Mouse (Mus musculus): Measurements from ENCODE around the gene Slc44a5. TPM values are rescaled to one million over a fixed set of nuclear protein-coding genes. Genes with fewer than 3 reads are reported as not detected.
A peak's percentile ranks its signal among the peaks of the same experiment; 100 is the strongest.
"Not testable (repeated sequence)": the region's sequence is repeated elsewhere in the genome, so short reads cannot be mapped to it uniquely, and the experiment has no call there.

Gene Slc44a5
- polyA plus RNA-seq, 1 experiment from 2014 or later, result 0.08 TPM

GRCm38 (mm10) chr3:154226100-154226752 is 253.0 kb downstream of the Slc44a5 start:
- Histone ChIP-seq H3K27ac (no peak overlapping the region), H3K9me3 (replicated peaks) (no peaks in the 10 kb centered on the region), H3K36me3 (no peaks in the 10 kb centered on the region), H3K4me1 (no peaks in the 10 kb centered on the region), H3K27me3 (ENCODE audit: low read depth, poor library complexity, severe bottlenecking) (no peaks in the 10 kb centered on the region), H3K4me3 (no peak overlapping the region)
- 57% methylated on average over 10 of the region's 10 CpGs for WGBS
- peak; percentile 75 for DNase-seq (ENCODE audit: low spot score)

- H3K4me1 ChIP-seq, result no peaks in the 10 kb centered on the region
- WGBS, result 94% methylated on average over 1 of the region's 1 CpGs
These were observed 271.7 kb downstream of the Slc44a5 start for GRCm38 (mm10) chr3:154244932-154245331.

GRCm38 (mm10) chr3:154251486-154251885 is 278.2 kb downstream of the Slc44a5 start:
- no peaks in the 10 kb centered on the region for H3K36me3 ChIP-seq
- H3K27ac ChIP-seq, result no peak overlapping the region
- WGBS, result 96% methylated on average over 2 of the region's 2 CpGs
- no peak for DNase-seq (ENCODE audit: low spot score)
- no peaks in the 10 kb centered on the region for H3K27me3 ChIP-seq (ENCODE audit: low read depth, poor library complexity, severe bottlenecking)
- H3K4me1 ChIP-seq, result no peaks in the 10 kb centered on the region
- H3K9me3 ChIP-seq (replicated peaks), result no peaks in the 10 kb centered on the region; the same call in 1 of the 2 replicates
- H3K4me3 ChIP-seq, result no peak overlapping the region

More at GRCm38 (mm10) chr3:154244932-154245331, 271.7 kb downstream of the Slc44a5 start:
- H3K36me3 ChIP-seq, result no peaks in the 10 kb centered on the region
- H3K4me3 ChIP-seq, result no peak overlapping the region
- no peak for DNase-seq (ENCODE audit: low spot score)
- no peaks in the 10 kb centered on the region for H3K27me3 ChIP-seq (ENCODE audit: low read depth, poor library complexity, severe bottlenecking)
- no peak overlapping the region for H3K27ac ChIP-seq
- H3K9me3 ChIP-seq (replicated peaks), result no peaks in the 10 kb centered on the region; the same call in 1 of the 2 replicates

- Histone ChIP-seq H3K9me3 (replicated peaks) (no peaks in the 10 kb centered on the region), H3K27me3 (ENCODE audit: low read depth, poor library complexity, severe bottlenecking) (no peaks in the 10 kb centered on the region), H3K27ac (no peak overlapping the region), H3K4me3 (no peak overlapping the region), H3K36me3 (no peaks in the 10 kb centered on the region), H3K4me1 (no peaks in the 10 kb centered on the region)
- no peak for DNase-seq (ENCODE audit: low spot score)
- 83% methylated on average over 10 of the region's 10 CpGs for WGBS
These were observed 279.0 kb downstream of the Slc44a5 start for GRCm38 (mm10) chr3:154252219-154252618.

- DNase-seq (ENCODE audit: low spot score); H3K27me3 ChIP-seq (ENCODE audit: low read depth, poor library complexity, severe bottlenecking): not testable (repeated sequence)
These were observed 281.0 kb downstream of the Slc44a5 start for GRCm38 (mm10) chr3:154254187-154254586.

GRCm38 (mm10) chr3:154257312-154257711 is 284.1 kb downstream of the Slc44a5 start:
- H3K27me3 ChIP-seq (ENCODE audit: low read depth, poor library complexity, severe bottlenecking), result no peaks in the 10 kb centered on the region
- H3K4me3 ChIP-seq, result no peak overlapping the region
- H3K27ac ChIP-seq, result no peak overlapping the region
- H3K9me3 ChIP-seq (replicated peaks), result no peaks in the 10 kb centered on the region
- DNase-seq (ENCODE audit: low spot score), result no peak
- no peaks in the 10 kb centered on the region for H3K36me3 ChIP-seq
- no peaks in the 10 kb centered on the region for H3K4me1 ChIP-seq

More at GRCm38 (mm10) chr3:154254187-154254586, 281.0 kb downstream of the Slc44a5 start:
- not testable (repeated sequence) for H3K27ac ChIP-seq; H3K4me3 ChIP-seq; H3K9me3 ChIP-seq (replicated peaks); H3K36me3 ChIP-seq; H3K4me1 ChIP-seq
- 100% methylated on average over 2 of the region's 2 CpGs for WGBS

GRCm38 (mm10) chr3:154268313-154268712 is 295.1 kb downstream of the Slc44a5 start:
- Histone ChIP-seq H3K27ac (no peak overlapping the region), H3K9me3 (replicated peaks) (no peaks in the 10 kb centered on the region), H3K4me3 (no peak overlapping the region), H3K4me1 (peaks cover 3% of the 10 kb centered on the region; the same call in 1 of the 2 replicates), H3K36me3 (no peaks in the 10 kb centered on the region), H3K27me3 (ENCODE audit: low read depth, poor library complexity, severe bottlenecking) (peaks cover 8% of the 10 kb centered on the region)
- 75% methylated on average over 9 of the region's 9 CpGs for WGBS
- no peak for DNase-seq (ENCODE audit: low spot score)

- Histone ChIP-seq H3K27me3 (ENCODE audit: low read depth, poor library complexity, severe bottlenecking) (peaks cover 13% of the 10 kb centered on the region), H3K9me3 (replicated peaks) (no peaks in the 10 kb centered on the region), H3K4me3 (peak overlapping the region; percentile 37), H3K4me1 (peaks cover 3% of the 10 kb centered on the region; the same call in 1 of the 2 replicates), H3K36me3 (no peaks in the 10 kb centered on the region), H3K27ac (no peak overlapping the region)
- DNase-seq (ENCODE audit: low spot score), result peak; percentile 88
- 16% methylated on average over 19 of the region's 19 CpGs for WGBS
These were observed 296.6 kb downstream of the Slc44a5 start for GRCm38 (mm10) chr3:154269757-154270366.

- no peaks in the 10 kb centered on the region for H3K9me3 ChIP-seq (replicated peaks)
- no peaks in the 10 kb centered on the region for H3K36me3 ChIP-seq
- H3K27ac ChIP-seq, result no peak overlapping the region
- peaks cover 3% of the 10 kb centered on the region; the same call in 1 of the 2 replicates for H3K4me1 ChIP-seq
- WGBS, result 37% methylated on average over 3 of the region's 3 CpGs
- peaks cover 46% of the 10 kb centered on the region for H3K27me3 ChIP-seq (ENCODE audit: low read depth, poor library complexity, severe bottlenecking)
- no peak overlapping the region for H3K4me3 ChIP-seq
- DNase-seq (ENCODE audit: low spot score), result no peak
These were observed 301.4 kb downstream of the Slc44a5 start for GRCm38 (mm10) chr3:154274681-154275080.

GRCm38 (mm10) chr3:154284260-154284659 is 311.0 kb downstream of the Slc44a5 start:
- no peaks in the 10 kb centered on the region for H3K36me3 ChIP-seq
- H3K4me1 ChIP-seq, result peaks cover 18% of the 10 kb centered on the region
- DNase-seq (ENCODE audit: low spot score), result no peak
- 54% methylated on average over 3 of the region's 3 CpGs for WGBS
- H3K4me3 ChIP-seq, result no peak overlapping the region
- H3K9me3 ChIP-seq (replicated peaks), result no peaks in the 10 kb centered on the region
- H3K27me3 ChIP-seq (ENCODE audit: low read depth, poor library complexity, severe bottlenecking), result peaks cover 56% of the 10 kb centered on the region
- peak overlapping the region; percentile 56; the same call in 1 of the 2 replicates for H3K27ac ChIP-seq

- no peak for DNase-seq (ENCODE audit: low spot score)
- no peaks in the 10 kb centered on the region for H3K36me3 ChIP-seq
- H3K9me3 ChIP-seq (replicated peaks), result no peaks in the 10 kb centered on the region
- no peak overlapping the region for H3K27ac ChIP-seq
- peaks cover 52% of the 10 kb centered on the region for H3K27me3 ChIP-seq (ENCODE audit: low read depth, poor library complexity, severe bottlenecking)
- 56% methylated on average over 4 of the region's 4 CpGs for WGBS
- peaks cover 18% of the 10 kb centered on the region for H3K4me1 ChIP-seq
- no peak overlapping the region for H3K4me3 ChIP-seq
These were observed 312.1 kb downstream of the Slc44a5 start for GRCm38 (mm10) chr3:154285351-154285750.

- peaks cover 54% of the 10 kb centered on the region for H3K27me3 ChIP-seq (ENCODE audit: low read depth, poor library complexity, severe bottlenecking)
- DNase-seq (ENCODE audit: low spot score), result no peak
- H3K4me1 ChIP-seq, result peaks cover 18% of the 10 kb centered on the region
- no peak overlapping the region for H3K4me3 ChIP-seq
- no peaks in the 10 kb centered on the region for H3K36me3 ChIP-seq
- H3K9me3 ChIP-seq (replicated peaks), result no peaks in the 10 kb centered on the region
- 85% methylated on average over 2 of the region's 2 CpGs for WGBS
- no peak overlapping the region for H3K27ac ChIP-seq
These were observed 314.0 kb downstream of the Slc44a5 start for GRCm38 (mm10) chr3:154287217-154287616.

GRCm38 (mm10) chr3:154288429-154289069 is 315.3 kb downstream of the Slc44a5 start:
- 94% methylated on average over 4 of the region's 4 CpGs for WGBS
- no peak overlapping the region for H3K27ac ChIP-seq
- H3K27me3 ChIP-seq (ENCODE audit: low read depth, poor library complexity, severe bottlenecking), result peaks cover 56% of the 10 kb centered on the region
- DNase-seq (ENCODE audit: low spot score), result no peak
- no peaks in the 10 kb centered on the region for H3K9me3 ChIP-seq (replicated peaks)
- no peak overlapping the region for H3K4me3 ChIP-seq
- H3K4me1 ChIP-seq, result peaks cover 18% of the 10 kb centered on the region
- no peaks in the 10 kb centered on the region for H3K36me3 ChIP-seq
